Mouse (Mus musculus): ENCODE results near the gene Qdpr.

The Qdpr gene

DNA sequence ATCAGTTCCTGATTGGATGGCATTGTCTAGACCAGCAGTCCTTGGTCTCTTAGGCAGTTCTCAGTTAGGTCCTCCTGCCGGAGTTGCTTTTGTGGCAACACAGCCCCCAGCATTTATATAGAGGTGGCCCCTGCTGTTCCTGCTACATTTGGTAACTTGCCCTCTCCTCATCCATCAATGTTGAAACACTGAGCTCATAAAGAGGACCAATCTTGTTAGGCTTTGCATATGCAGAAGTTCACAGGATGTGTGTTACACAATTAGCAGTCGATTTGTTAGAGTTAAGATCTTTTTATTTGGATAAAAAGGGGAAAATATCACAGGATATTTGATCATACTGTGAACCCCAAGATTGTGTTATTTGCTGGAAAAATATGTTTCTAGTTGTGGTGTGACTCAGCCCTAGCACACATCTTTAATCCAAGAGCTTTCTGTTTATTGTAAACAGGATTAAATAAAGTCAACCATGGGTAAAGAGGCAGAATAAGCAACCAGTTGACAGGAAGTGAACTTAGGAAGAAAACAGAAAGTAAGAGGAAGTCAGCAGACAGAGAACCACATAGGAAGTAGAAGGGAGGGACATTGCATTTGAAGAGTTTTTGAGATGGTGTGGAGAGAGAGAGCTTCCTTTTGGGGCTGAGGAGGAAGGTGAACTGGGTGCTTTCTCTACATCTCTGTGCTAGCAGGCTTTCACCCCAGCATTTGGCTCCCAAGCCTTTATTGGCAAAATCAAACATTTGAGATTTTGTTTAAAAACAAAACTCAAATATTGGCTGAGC lies 65.8 kb downstream of the Qdpr start:
- no peak for DNase-seq (ENCODE audit: low spot score)

Data from ovary, postnatal 14 days (tissue).